Mouse (Mus musculus): ENCODE results near the gene Olfr250. TPM values are rescaled to one million over a fixed set of nuclear protein-coding genes. Genes with fewer than 3 reads are reported as not detected.

Gene Olfr250
- polyA plus RNA-seq (2014; fragmentation: Illumina TruSeq; extraction: RNeasy Lipid Tissue Mini Kit (QIAGEN cat#74804); ENCODE audit: low read depth, low replicate concordance), result not detected

GRCm38 (mm10) chr9:38366596-38366995 lies at the start of gene Olfr250:
Gene Olfr250 (plus strand): TSS chr9:38366896.

GRCm38 (mm10) chr9:38328760-38329159 lies 37.9 kb upstream of the Olfr250 start, which contains the start of gene Olfr25:
Gene Olfr25 (plus strand): TSS chr9:38329060.

GRCm38 (mm10) chr9:38348111-38348510 lies 18.6 kb upstream of the Olfr250 start, which contains the start of gene Olfr898:
Gene Olfr898 (plus strand): TSS chr9:38348411.

GRCm38 (mm10) chr9:38376786-38377185 lies 10.1 kb downstream of the Olfr250 start, which contains the start of gene Olfr251:
Gene Olfr251 (plus strand): TSS chr9:38377086.

GRCm38 (mm10) chr9:38401398-38401797 lies 34.7 kb downstream of the Olfr250 start, which contains the start of gene Olfr147:
Gene Olfr147 (plus strand): TSS chr9:38401698.

Other genes starting within 250 kb of the Olfr250 start
- not detected for gene Olfr890, start 224.4 kb upstream of the Olfr250 start, polyA plus RNA-seq (2014; fragmentation: Illumina TruSeq; extraction: RNeasy Lipid Tissue Mini Kit (QIAGEN cat#74804); ENCODE audit: low read depth, low replicate concordance)
- not detected for gene Olfr891, start 186.1 kb upstream of the Olfr250 start, polyA plus RNA-seq (2014; fragmentation: Illumina TruSeq; extraction: RNeasy Lipid Tissue Mini Kit (QIAGEN cat#74804); ENCODE audit: low read depth, low replicate concordance)
- not detected for gene Olfr893, start 158.5 kb upstream of the Olfr250 start, polyA plus RNA-seq (2014; fragmentation: Illumina TruSeq; extraction: RNeasy Lipid Tissue Mini Kit (QIAGEN cat#74804); ENCODE audit: low read depth, low replicate concordance)
- not detected for gene Olfr894, start 148.8 kb upstream of the Olfr250 start, polyA plus RNA-seq (2014; fragmentation: Illumina TruSeq; extraction: RNeasy Lipid Tissue Mini Kit (QIAGEN cat#74804); ENCODE audit: low read depth, low replicate concordance)
- not detected for gene Olfr143, start 114.1 kb upstream of the Olfr250 start, polyA plus RNA-seq (2014; fragmentation: Illumina TruSeq; extraction: RNeasy Lipid Tissue Mini Kit (QIAGEN cat#74804); ENCODE audit: low read depth, low replicate concordance)
- gene Olfr895, start 99.0 kb upstream of the Olfr250 start, polyA plus RNA-seq (2014; fragmentation: Illumina TruSeq; extraction: RNeasy Lipid Tissue Mini Kit (QIAGEN cat#74804); ENCODE audit: low read depth, low replicate concordance), result not detected
- gene Olfr896-ps1, start 75.8 kb upstream of the Olfr250 start, polyA plus RNA-seq (2014; fragmentation: Illumina TruSeq; extraction: RNeasy Lipid Tissue Mini Kit (QIAGEN cat#74804); ENCODE audit: low read depth, low replicate concordance), result not detected
- not detected for gene Olfr25, start 37.8 kb upstream of the Olfr250 start, polyA plus RNA-seq (2014; fragmentation: Illumina TruSeq; extraction: RNeasy Lipid Tissue Mini Kit (QIAGEN cat#74804); ENCODE audit: low read depth, low replicate concordance)
- gene Olfr898, start 18.5 kb upstream of the Olfr250 start, polyA plus RNA-seq (2014; fragmentation: Illumina TruSeq; extraction: RNeasy Lipid Tissue Mini Kit (QIAGEN cat#74804); ENCODE audit: low read depth, low replicate concordance), result not detected
- gene Olfr251, start 10.2 kb downstream of the Olfr250 start, polyA plus RNA-seq (2014; fragmentation: Illumina TruSeq; extraction: RNeasy Lipid Tissue Mini Kit (QIAGEN cat#74804); ENCODE audit: low read depth, low replicate concordance), result not detected
- not detected for gene Olfr147, start 34.8 kb downstream of the Olfr250 start, polyA plus RNA-seq (2014; fragmentation: Illumina TruSeq; extraction: RNeasy Lipid Tissue Mini Kit (QIAGEN cat#74804); ENCODE audit: low read depth, low replicate concordance)
- gene Olfr901, start 62.6 kb downstream of the Olfr250 start, polyA plus RNA-seq (2014; fragmentation: Illumina TruSeq; extraction: RNeasy Lipid Tissue Mini Kit (QIAGEN cat#74804); ENCODE audit: low read depth, low replicate concordance), result not detected
- gene Olfr902, start 80.8 kb downstream of the Olfr250 start, polyA plus RNA-seq (2014; fragmentation: Illumina TruSeq; extraction: RNeasy Lipid Tissue Mini Kit (QIAGEN cat#74804); ENCODE audit: low read depth, low replicate concordance), result not detected
- gene Olfr904, start 96.2 kb downstream of the Olfr250 start, polyA plus RNA-seq (2014; fragmentation: Illumina TruSeq; extraction: RNeasy Lipid Tissue Mini Kit (QIAGEN cat#74804); ENCODE audit: low read depth, low replicate concordance), result not detected
- not detected for gene Olfr905, start 104.2 kb downstream of the Olfr250 start, polyA plus RNA-seq (2014; fragmentation: Illumina TruSeq; extraction: RNeasy Lipid Tissue Mini Kit (QIAGEN cat#74804); ENCODE audit: low read depth, low replicate concordance)
- not detected for gene Olfr906, start 120.2 kb downstream of the Olfr250 start, polyA plus RNA-seq (2014; fragmentation: Illumina TruSeq; extraction: RNeasy Lipid Tissue Mini Kit (QIAGEN cat#74804); ENCODE audit: low read depth, low replicate concordance)
- gene Olfr907, start 128.9 kb downstream of the Olfr250 start, polyA plus RNA-seq (2014; fragmentation: Illumina TruSeq; extraction: RNeasy Lipid Tissue Mini Kit (QIAGEN cat#74804); ENCODE audit: low read depth, low replicate concordance), result not detected
- gene Olfr911-ps1, start 154.7 kb downstream of the Olfr250 start, polyA plus RNA-seq (2014; fragmentation: Illumina TruSeq; extraction: RNeasy Lipid Tissue Mini Kit (QIAGEN cat#74804); ENCODE audit: low read depth, low replicate concordance), result not detected
- not detected for gene Olfr910, start 171.0 kb downstream of the Olfr250 start, polyA plus RNA-seq (2014; fragmentation: Illumina TruSeq; extraction: RNeasy Lipid Tissue Mini Kit (QIAGEN cat#74804); ENCODE audit: low read depth, low replicate concordance)
- not detected for gene Olfr912, start 213.3 kb downstream of the Olfr250 start, polyA plus RNA-seq (2014; fragmentation: Illumina TruSeq; extraction: RNeasy Lipid Tissue Mini Kit (QIAGEN cat#74804); ENCODE audit: low read depth, low replicate concordance)
- not detected for gene Olfr913, start 225.9 kb downstream of the Olfr250 start, polyA plus RNA-seq (2014; fragmentation: Illumina TruSeq; extraction: RNeasy Lipid Tissue Mini Kit (QIAGEN cat#74804); ENCODE audit: low read depth, low replicate concordance)
- not detected for gene Olfr914, start 238.2 kb downstream of the Olfr250 start, polyA plus RNA-seq (2014; fragmentation: Illumina TruSeq; extraction: RNeasy Lipid Tissue Mini Kit (QIAGEN cat#74804); ENCODE audit: low read depth, low replicate concordance)